Mouse (Mus musculus): Measurements from ENCODE around the gene Clcn5. TPM values are rescaled to one million over a fixed set of nuclear protein-coding genes. Genes with fewer than 3 reads are reported as not detected.

Clcn5 gene
- total RNA-seq, 4 experiments from 2014 or later = 1.5 to 3.7 (median 2.4) TPM

- no peak for DNase-seq (ENCODE audit: low spot score)
Observed at GRCm38 (mm10) chrX:7190816-7191215, 128.3 kb downstream of the Clcn5 start.

- DNase-seq (ENCODE audit: low spot score) = peak; percentile 11
Observed at GRCm38 (mm10) chrX:7188311-7188807, 130.8 kb downstream of the Clcn5 start.

GRCm38 (mm10) chrX:7187455-7188310 lies 131.5 kb downstream of the Clcn5 start:
- DNase-seq (ENCODE audit: low spot score) = no peak

- DNase-seq (ENCODE audit: low spot score) = no peak
Observed at GRCm38 (mm10) chrX:7170156-7170555, 149.0 kb downstream of the Clcn5 start.

GRCm38 (mm10) chrX:7168799-7169198 lies 150.4 kb downstream of the Clcn5 start:
- no peak for DNase-seq (ENCODE audit: low spot score)

- DNase-seq (ENCODE audit: low spot score) = no peak
Observed at GRCm38 (mm10) chrX:7157976-7158375, 161.2 kb downstream of the Clcn5 start.

- no peak for DNase-seq (ENCODE audit: low spot score)
Observed at GRCm38 (mm10) chrX:7156026-7156732, 163.0 kb downstream of the Clcn5 start.

- DNase-seq (ENCODE audit: low spot score) = no peak
Observed at GRCm38 (mm10) chrX:7150129-7150528, 169.0 kb downstream of the Clcn5 start.

GRCm38 (mm10) chrX:7146156-7146555 lies 173.0 kb downstream of the Clcn5 start:
- DNase-seq (ENCODE audit: low spot score) = no peak

- DNase-seq (ENCODE audit: low spot score) = peak; percentile 12
Observed at GRCm38 (mm10) chrX:7121618-7122280, 197.4 kb downstream of the Clcn5 start.

- DNase-seq (ENCODE audit: low spot score) = no peak
Observed at GRCm38 (mm10) chrX:7114885-7115284, 204.3 kb downstream of the Clcn5 start.

Small RNAs within 50 kb of the gene (microRNA-seq; reads per million reads assigned to microRNA genes)
- 63.8 reads per million, percentile 53 among the genes with 10 or more reads in this experiment for gene Mir188
- 14.3 reads per million, percentile 32 among the genes with 10 or more reads in this experiment for gene Mir362
- gene Mir500 = 61.6 reads per million, percentile 52 among the genes with 10 or more reads in this experiment
- 109 reads per million, percentile 61 among the genes with 10 or more reads in this experiment for gene Mir501
- gene Mir532 = 443 reads per million, percentile 76 among the genes with 10 or more reads in this experiment

Other genes starting within 250 kb of the Clcn5 start
- gene Usp27x, start 56.5 kb upstream of the Clcn5 start, total RNA-seq (2022) = under 1 TPM; 0.34 to 0.63 (median 0.63) TPM